Mouse (Mus musculus): Measurements from ENCODE around the gene Nudt9.

Nudt9 gene

DNA sequence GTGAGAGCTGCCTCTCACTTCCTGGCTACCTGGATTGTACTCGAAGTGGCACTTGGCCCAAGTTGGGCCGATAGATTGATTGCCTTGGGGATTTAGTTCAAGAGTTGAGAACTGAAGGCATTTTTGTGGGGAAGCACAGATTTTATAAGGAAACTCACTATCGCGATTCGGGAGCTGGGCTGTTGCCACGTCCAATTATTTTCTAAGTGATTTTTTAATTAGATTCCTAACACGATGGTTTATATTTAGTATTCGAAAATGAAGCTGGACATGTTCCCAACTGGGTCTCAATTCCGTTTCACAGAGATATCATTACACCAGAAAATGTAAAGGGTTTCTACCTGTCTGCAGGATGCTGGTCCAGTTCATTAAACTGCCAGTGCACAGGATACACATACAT, 39.3 kb downstream of the Nudt9 start:
- no peak for DNase-seq

DNA sequence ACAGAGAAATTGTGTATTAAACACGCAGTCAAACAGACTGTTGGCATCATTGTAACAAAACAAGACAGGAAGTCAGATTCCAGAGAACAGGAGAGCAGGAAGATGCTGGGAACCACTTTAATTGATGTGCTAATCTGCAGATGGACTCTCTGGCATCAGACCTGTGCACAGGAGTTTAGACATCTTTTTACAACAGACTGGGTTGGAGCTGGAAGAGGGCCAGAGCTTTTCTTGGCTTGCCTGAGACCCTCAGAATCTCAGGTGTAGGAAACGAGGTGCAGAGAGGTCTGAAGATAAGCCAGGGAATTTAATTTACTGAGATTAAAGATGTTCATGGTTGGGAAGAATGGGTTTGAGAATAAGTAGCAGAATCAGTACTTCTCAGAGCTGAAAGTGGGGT, 43.6 kb downstream of the Nudt9 start:
- no peak for DNase-seq

DNA sequence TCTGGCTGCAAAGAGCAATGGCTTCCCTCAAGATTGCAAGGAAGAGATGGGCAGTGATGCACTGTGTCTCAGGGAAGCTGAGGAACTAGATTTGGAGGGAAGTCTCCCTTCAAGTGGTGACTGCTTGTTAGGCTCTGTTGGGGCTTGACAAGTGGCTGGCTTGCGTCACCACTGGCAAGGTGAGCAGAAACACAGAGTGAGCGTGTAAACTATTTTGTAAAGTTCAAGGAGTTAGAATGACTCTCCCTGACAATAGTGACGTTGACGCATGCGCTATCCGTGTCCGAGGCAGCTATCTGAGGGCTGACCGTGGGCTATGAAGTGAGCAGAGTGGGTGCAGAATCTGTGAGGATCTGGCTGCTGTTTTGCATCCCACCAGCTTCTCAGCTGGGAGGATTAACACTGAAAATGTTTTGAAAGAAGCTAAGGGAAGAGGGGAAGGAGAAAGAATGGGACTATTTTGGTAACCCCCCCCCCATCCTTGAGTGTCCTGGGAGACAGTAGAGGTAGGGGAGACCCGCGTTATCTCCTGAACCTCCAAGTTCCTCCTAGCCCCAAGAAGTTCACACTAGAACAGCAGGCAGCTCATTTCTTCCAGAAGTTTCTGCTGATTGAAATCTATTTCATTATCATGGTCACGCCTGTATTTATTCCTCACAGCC, 49.4 kb downstream of the Nudt9 start:
- peak; percentile 46 for DNase-seq

DNA sequence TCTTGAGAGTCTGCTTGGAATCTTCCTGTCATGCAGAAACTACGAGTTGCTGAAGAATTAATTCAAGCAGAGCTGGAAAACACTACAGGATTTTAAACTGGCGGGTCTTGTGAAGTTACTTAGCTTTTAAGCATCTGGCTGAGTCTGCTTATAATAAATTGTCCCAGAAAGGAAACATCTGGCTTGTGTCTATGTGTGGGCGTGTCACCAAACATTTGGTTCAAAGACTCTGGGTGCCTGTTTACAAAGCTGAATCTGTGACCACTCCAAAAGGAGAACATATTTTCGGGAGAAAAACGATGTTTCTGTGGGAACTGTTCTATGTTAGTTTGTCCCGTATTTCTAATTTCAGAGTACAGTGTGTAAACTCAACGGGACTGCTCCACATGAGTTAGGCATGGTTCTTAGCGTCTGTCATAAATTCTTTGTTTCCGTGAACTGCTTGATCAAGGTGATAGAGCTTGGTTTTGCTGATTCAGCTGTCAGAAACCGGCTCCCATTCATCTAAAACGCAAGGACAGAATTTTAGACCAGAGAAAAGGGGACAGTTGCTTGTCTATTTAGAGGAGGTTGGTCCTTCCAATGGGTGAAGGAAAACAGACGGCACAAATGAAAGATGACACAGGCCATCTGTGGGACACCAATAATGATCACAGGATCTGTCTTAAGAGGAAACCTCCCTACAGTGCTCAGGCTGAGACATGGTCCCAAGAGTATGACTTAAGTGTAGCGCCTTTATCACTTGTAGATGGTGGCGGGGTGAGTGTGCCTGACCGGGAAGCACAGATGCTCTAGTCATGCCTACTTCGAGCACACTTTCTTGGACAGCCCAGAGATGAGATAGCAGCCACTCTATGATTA, 50.2 kb downstream of the Nudt9 start:
- DNase-seq: peak; percentile 85

DNA sequence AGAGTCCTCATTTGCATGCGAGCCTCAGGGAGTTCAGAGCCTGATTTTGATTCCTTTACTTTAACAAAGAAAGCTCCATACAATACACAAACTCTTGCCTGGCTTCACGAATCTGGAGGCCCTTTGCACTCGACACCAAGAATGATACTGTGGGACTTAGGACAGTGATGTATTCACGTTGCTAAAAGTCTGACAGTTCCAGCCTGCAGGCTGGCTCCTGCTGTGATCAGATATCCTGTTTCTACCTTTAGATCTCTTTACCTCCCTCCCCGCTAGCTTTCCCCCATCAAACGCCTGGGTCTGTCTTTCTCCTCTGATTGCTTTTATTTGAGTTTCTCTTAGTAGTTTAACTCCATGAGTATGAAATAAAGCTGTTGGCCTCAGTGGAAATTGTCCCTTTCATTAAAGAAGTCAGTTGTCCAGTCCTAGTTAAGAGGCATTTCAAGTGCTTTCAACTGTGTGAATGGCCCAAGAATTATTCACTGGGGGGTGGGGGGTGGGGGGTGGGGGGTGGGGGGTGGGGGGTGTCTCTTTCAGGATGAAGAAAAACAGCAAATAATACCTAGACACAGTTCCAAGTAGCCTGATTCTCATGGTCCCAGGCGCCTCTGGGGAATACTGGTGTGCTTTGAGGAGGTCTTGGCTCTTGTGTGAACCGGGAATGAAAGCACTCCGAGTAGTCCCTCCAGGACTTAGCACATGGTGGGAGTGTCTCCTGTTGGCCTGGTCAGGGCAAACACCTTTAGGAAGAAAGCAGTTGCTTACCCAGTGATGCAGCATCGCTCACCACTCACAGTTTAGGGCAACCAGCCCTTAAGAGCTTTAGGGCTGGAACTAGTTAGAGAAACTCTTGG, 55.8 kb downstream of the Nudt9 start:
- no peak for DNase-seq

DNA sequence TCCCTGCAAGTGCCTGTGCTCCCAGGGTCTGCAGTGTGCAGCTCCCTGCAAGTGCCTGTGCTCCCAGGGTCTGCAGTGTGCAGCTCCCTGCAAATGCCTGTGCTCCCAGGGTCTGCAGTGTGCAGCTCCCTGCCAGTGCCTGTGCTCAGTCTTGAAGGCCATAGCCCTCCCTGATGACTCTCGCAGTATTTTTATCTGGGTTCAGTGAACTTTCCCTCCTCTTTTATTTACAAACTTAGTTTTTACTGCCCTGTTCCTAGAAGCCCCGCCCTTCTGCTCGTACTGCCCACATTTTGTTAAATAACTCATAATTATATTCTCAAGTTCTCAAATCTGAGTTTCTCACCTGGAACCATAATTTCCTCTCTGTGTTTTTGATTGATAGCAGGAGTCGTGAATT, 57.1 kb downstream of the Nudt9 start:
- no peak for DNase-seq

DNA sequence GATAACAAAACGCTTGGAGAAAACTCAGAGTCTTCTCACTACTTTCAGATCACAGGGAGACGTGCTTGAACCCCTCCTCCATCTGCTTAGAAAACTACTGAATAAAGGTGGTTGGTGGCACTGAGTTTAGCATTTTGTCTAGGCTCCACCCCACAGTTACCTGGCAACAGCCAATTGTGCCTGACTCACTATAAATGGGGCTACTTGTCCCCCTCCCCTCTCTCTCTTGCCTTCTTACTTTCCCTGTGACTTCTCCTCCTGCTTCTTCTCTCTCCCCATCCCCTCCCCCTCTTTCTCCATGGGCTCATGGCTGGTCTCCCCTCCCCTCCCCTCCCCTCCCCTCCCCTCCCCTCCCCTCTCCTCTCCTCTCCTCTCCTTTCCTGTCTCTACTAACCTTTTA, 58.0 kb downstream of the Nudt9 start:
- no peak for DNase-seq

DNA sequence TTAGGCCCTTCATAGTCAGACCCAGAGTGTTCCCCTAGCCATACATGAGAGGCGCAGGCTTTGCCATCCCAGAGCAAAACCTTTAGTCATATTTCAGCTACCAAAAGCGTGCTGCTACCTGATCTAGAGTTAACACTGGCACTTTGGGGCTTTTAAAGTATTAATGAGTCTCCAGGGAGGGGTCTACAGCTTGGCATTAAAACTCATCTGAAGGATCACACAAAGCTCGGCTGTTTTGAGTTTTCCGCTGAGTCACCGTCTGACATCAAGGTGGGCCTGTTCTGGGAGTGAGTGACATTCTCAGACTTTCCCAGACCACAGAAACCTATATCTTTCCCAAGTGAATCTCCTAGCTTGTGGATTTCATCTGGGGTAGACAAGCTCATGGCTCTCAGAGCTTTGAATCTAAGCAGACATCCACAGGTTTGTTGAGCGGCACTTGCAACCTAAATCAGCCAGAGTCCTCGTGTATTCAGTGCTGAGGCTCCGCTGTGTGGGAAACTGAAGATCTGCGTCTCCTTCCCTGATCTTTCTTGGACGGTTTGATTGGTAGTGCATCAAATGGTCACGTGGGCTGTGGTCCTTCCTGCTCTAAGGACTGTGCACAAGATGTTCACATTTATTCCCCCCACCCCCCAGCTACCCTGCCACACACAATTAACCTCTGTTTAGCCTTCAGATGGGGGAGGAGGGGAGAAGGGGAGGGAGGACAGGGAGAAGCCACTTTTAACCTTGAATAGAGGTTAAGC, 62.2 kb downstream of the Nudt9 start:
- no peak for DNase-seq

DNA sequence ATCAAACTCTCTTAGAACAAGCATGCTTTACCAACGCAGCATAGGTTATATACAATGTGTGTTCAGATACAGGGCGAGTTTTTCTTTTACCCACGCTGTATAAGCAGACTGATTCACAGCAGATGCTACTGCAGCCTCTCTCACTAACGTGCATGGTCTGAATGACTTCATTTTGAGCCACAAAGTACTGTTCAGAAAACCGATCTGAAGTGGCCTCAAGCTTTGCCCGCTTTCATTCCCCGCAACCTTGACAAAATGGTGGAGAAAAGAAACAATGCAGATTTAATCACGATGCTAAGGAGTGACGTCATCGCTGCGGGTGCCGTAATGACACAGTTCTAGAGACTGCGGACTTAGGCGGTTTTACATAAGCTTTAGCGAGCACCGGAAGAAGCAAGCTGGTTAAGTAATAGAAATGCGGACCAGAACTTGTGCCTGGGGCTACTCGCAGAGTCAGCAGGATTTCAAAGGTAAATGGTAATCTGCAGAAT, 62.8 kb downstream of the Nudt9 start:
- DNase-seq: no peak

DNA sequence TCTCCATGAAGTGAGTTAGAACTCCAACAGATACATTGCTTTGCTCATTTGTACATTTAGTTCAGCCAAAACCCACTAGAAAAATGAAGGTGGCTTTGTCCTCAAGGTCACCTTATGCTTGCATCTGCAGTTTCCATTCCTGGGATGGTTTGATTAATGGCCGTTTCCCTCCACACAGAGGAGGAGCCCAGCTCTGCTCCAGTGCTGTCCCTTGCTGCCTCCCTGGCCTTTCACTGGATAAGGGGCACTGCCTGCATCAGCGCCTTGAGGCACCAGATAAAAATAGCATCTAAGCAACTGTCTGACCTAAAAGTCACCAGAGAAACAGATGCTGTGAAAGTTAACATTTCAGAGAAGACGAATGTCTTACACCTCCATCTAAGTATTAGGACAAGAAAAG, 63.4 kb downstream of the Nudt9 start:
- peak; percentile 34 for DNase-seq

DNA sequence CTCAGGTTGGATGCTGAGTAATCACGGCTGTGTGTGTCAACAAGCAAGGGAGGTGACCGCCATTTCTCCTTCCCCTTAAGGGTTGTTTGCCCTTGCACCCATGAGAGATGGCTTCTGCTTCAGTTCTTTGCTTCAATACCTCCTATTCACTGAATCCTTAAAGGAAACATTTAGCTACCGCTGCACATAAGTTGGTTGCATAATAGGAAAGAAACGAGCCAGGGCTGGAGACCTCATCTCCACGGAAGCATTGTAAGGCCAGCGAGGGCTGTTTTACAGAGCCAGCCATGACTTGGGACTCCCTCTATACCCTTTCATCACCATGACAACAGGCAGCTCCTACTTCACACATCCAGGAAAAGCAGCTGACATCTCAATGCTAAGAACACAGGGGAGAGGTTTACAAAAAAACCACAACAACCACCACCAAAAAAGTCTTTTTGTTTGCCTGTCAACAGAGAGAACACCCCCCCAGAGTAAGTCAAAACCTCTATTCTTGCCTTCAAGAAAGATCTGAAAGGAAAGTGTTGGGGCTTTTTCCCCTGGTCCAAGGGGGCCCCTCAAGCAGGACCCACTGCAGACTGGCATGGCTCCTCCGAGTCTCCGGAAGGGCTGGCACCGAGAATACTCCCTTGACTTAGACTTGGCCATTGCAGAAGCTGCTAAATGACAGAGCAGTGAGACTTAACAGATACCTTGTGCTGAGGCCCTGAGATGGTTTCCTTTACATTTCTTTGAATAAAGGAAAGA, 64.2 kb downstream of the Nudt9 start:
- DNase-seq: no peak

DNA sequence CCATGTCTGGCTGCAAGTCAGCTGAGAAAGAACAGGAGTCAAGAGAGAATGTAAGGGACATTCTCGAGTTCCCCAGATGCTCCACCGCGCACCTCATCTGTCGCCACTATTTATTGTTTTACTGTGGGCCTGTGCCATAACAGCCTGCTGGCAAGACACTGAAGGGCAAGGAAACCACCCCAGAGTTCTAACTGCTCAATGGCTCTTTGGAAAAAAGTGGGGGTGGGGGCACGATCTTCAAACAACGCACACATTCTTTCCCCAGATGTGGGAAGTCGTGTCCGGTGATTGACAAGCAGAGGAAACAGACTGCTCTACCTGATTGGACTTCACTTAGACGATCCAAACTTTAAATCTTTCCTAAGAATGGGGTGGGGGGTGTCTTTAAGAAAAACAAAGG, 65.9 kb downstream of the Nudt9 start:
- peak; percentile 68 for DNase-seq

DNA sequence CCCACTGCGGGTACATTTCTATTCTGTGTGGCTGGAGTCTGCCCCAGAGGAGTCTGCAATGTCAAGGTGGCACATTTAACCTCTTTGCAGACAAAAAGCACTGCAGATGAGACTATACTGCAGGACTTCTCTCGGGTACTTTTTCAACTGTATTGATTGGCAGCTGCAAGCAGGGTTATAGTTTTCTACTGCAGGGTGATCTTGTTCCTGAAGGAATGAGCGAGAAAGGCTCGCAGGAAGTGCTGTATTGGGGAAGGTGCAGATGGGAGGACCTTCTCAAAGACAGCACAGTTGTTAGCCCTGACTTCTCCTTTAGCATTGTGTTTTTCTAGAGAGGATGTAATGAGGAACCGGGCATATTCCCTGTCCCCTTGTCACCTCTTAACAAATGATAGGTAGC, 66.4 kb downstream of the Nudt9 start:
- no peak for DNase-seq

DNA sequence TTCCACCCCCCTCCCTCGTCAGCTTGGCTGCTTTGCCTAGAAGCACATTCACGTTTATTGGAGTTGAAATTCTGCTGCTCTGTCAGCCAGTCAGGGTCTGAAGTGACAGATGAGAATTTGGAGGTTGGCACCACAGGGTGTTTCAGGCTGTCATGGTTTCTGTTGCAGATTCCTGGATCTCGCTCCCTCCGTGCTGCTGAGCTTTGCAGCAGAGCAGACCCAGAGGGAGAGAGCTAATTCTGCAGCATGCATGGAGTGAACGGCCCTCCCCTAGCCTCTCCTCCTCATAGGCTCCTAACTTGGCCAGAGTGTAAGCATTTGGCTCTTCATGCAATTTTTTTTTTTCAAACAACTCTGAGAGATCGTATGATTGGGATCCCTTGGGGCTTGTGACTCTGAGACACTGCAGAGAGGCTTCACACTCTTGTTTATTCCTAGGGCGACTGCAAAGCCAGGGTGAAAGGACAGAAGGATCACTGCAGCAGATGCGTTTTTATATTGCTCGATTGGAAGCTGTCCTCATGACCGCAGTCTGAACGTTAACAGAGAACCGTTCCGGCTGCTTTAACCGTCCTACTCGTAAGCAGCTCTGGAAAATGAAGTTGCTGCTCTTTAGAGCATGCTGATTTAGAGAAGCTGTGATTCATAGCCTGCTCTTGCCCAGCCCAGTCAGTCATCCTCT, 67.5 kb downstream of the Nudt9 start, which contains the start of gene Sparcl1:
Gene Sparcl1, minus strand, starts transcription at position 243 of the 682 bp plus-strand sequence.
- DNase-seq: peak; percentile 67
